Mouse (Mus musculus) liver, embryonic 14.5 days (tissue): ENCODE results near the gene Usp54.

ENCODE experiments used
- CTCF ChIP-seq: IDR thresholded peaks from 2 replicates; pipeline ENCODE4 v1.5.1; 2016; ENCODE audit warnings: antibody characterized with exemption, low read depth, control low read depth
- EP300 ChIP-seq: IDR thresholded peaks from 2 replicates; pipeline ENCODE4 v1.6.1; 2016; ENCODE audit warnings: antibody characterized with exemption, low read depth

- TF ChIP-seq CTCF (no peak), EP300 (no peak)
Measured at GRCm38 (mm10) chr14:20587458-20587857, 53.4 kb downstream of the Usp54 start.
